Mouse (Mus musculus) lung, adult 2 months (tissue): ENCODE results near the gene 1700007K13Rik.

Experiments
- CTCF ChIP-seq: fragments of 200-500 bp; IDR thresholded peaks from 2 replicates; pipeline ENCODE4 v1.5.1; 2011; ENCODE audit warnings: mild to moderate bottlenecking, low read length, control low read depth; ENCODE audit not compliant: insufficient read depth
- POLR2A ChIP-seq: fragments of 200-500 bp; IDR thresholded peaks from 2 replicates; pipeline ENCODE4 v1.6.1; 2011; ENCODE audit warnings: low read depth, mild to moderate bottlenecking, control low read depth, low read length, borderline replicate concordance; ENCODE audit errors: extremely low read depth

DNA sequence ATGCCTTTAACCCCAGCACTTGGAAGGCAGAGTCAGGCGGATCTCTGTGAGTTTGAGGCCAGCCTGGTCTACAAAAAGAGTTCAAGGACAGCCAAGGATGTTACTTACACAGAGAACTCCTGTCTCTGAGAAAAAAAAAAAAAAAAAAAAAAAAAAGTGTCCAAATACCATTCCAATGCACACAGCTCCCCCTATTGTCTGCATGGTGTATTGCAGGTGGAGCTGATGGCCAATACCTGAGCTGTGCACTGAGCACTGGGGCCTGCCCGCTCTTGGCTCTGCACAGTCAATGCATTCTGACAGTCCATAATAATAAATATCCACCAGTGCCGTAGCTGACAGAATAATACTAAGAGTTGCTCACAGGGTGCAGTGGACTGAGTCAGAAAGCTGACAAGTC, 2.2 kb downstream of the 1700007K13Rik start:
- peak; percentile 69 for TF ChIP-seq CTCF
- no peak for TF ChIP-seq POLR2A
